Mouse (Mus musculus) CH12.LX (cell line): ENCODE data around the gene Hes6.

Experiments
- CTCF ChIP-seq, 2 experiments: IDR thresholded peaks in 1 of 2; conservative IDR thresholded peaks in 1 of 2; 2 replicates each; pipeline ENCODE4 v1.5.1; 2011 to 2012; ENCODE audit warnings: low read depth in 2 of 2, low read length in 2 of 2, improper control_type of control experiment in 1 of 2, inconsistent platforms in 1 of 2, mild to moderate bottlenecking in 1 of 2, moderate library complexity in 1 of 2
- E2F4 ChIP-seq: IDR thresholded peaks from 2 replicates; pipeline ENCODE4 v1.6.1; 2011; ENCODE audit warnings: low read depth, low read length, improper control_type of control experiment; ENCODE audit not compliant: insufficient replicate concordance
- EP300 ChIP-seq: IDR thresholded peaks from 2 replicates; pipeline ENCODE4 v1.6.1; 2011; ENCODE audit warnings: low read length, improper control_type of control experiment
- GABPA ChIP-seq: IDR thresholded peaks from 2 replicates; pipeline ENCODE4 v1.6.1; 2012; ENCODE audit warnings: low read depth, low read length, improper control_type of control experiment, inconsistent platforms; ENCODE audit not compliant: insufficient replicate concordance
- HCFC1 ChIP-seq: IDR thresholded peaks from 2 replicates; pipeline ENCODE4 v1.6.1; 2012; ENCODE audit warnings: low read depth, mild to moderate bottlenecking, inconsistent platforms, low read length, improper control_type of control experiment
- MAX ChIP-seq: IDR thresholded peaks from 2 replicates; pipeline ENCODE4 v1.6.1; 2011; ENCODE audit warnings: low read length, improper control_type of control experiment
- POLR2A ChIP-seq: IDR thresholded peaks from 2 replicates; pipeline ENCODE4 v1.6.1; 2011; ENCODE audit warnings: low read depth, mild to moderate bottlenecking, improper control_type of control experiment, low read length
- POLR2AphosphoS2 ChIP-seq: IDR thresholded peaks from 2 replicates; pipeline ENCODE4 v1.6.1; 2011; ENCODE audit warnings: low read depth, low read length, improper control_type of control experiment
- RAD21 ChIP-seq: IDR thresholded peaks from 2 replicates; pipeline ENCODE4 v1.6.1; 2011; ENCODE audit warnings: low read depth, mild to moderate bottlenecking, low read length, improper control_type of control experiment, moderate library complexity
- ZKSCAN1 ChIP-seq: IDR thresholded peaks from 2 replicates; pipeline ENCODE4 v1.6.1; 2012; ENCODE audit warnings: low read depth, inconsistent platforms, low read length, improper control_type of control experiment, borderline replicate concordance

DNA sequence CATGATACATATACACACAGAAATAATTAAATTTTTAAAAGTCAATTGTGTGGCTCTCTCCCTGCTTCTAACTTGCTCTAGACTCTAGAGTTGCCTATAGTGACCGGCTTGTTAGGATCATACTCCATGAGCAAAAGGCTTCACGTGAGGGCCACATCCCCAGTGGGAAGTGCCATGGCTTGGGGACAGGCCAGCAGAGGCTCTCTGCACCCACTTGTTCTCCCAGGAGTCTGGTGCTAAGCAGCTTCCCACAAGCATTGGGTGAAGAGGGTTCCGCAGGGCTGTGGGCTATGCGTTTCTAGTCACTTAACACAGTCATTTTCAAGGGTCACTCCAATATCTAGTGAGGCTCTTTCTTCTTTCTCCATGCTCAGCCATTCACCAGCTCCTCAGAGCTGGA, 43.3 kb upstream of the Hes6 start:
- TF ChIP-seq GABPA (no peak), HCFC1 (no peak), CTCF (conservative IDR thresholded peaks at IDR 0.05 in 1 of 2, IDR thresholded peaks at IDR 0.05 in 1 of 2; ENCODE audit: low read depth in 2 of 2, low read length in 2 of 2) (no peak), ZKSCAN1 (no peak), EP300 (no peak), POLR2A (no peak), MAX (no peak), POLR2AphosphoS2 (no peak), RAD21 (no peak), E2F4 (no peak)
